Mouse (Mus musculus) MEL (cell line): ENCODE data around the gene Plin4. TPM values are rescaled to one million over a fixed set of nuclear protein-coding genes. Genes with fewer than 3 reads are reported as not detected.

Experiments used
- DNase-seq: peaks from one replicate; pipeline ENCODE4 v3.0.0; 2011; ENCODE audit warnings: low read depth, low spot score
- H3K27ac ChIP-seq: 2 replicates; pipeline ENCODE4 v1.5.1; 2012; ENCODE audit warnings: low read depth, mild to moderate bottlenecking, control low read depth, low read length, moderate library complexity; ENCODE audit not compliant: control insufficient read depth
- H3K27me3 ChIP-seq, 2 experiments: fragments of 150-350 bp in 1 of 2; sonication (generic) in 1 of 2; 2 replicates each; pipeline ENCODE4 v1.6.1; 2012; ENCODE audit warnings: low read length in 2 of 2, mild to moderate bottlenecking in 2 of 2, improper control_type of control experiment in 1 of 2, moderate library complexity in 1 of 2; ENCODE audit not compliant: insufficient read depth in 2 of 2, control insufficient read depth in 1 of 2
- H3K36me3 ChIP-seq, 2 experiments: 2 replicates each; pipeline ENCODE4 v1.6.1; 2012 to 2014; ENCODE audit warnings: low read length in 2 of 2, improper control_type of control experiment in 1 of 2, inconsistent platforms in 1 of 2, mild to moderate bottlenecking in 1 of 2; ENCODE audit not compliant: insufficient read depth in 2 of 2, control insufficient read depth in 1 of 2
- H3K4me1 ChIP-seq, 2 experiments: fragments of 150-350 bp in 1 of 2; sonication (generic) in 1 of 2; 2 replicates each; pipeline ENCODE4 v1.6.1; 2012; ENCODE audit warnings: low read length in 2 of 2, improper control_type of control experiment in 1 of 2, mild to moderate bottlenecking in 1 of 2; ENCODE audit not compliant: insufficient read depth in 2 of 2, control insufficient read depth in 1 of 2
- H3K4me3 ChIP-seq, 2 experiments: fragments of 150-350 bp in 1 of 2; sonication (generic) in 1 of 2; 2 replicates each; pipeline ENCODE4 v1.5.1; 2012; ENCODE audit warnings: low read depth in 2 of 2, low read length in 2 of 2, mild to moderate bottlenecking in 2 of 2, moderate library complexity in 2 of 2, control low read depth in 1 of 2, improper control_type of control experiment in 1 of 2; ENCODE audit not compliant: control insufficient read depth in 1 of 2, insufficient read depth in 1 of 2
- H3K79me2 ChIP-seq: 2 replicates; pipeline ENCODE4 v1.6.1; 2012; ENCODE audit warnings: mild to moderate bottlenecking, low read length, moderate library complexity; ENCODE audit not compliant: control insufficient read depth, poor library complexity, insufficient read depth
- H3K9ac ChIP-seq: 2 replicates; pipeline ENCODE4 v1.6.1; 2012; ENCODE audit warnings: low read depth, mild to moderate bottlenecking, control low read depth, low read length, moderate library complexity; ENCODE audit not compliant: control insufficient read depth, poor library complexity, severe bottlenecking
- H3K9me3 ChIP-seq: fragments of 150-350 bp; sonication (generic); replicated peaks from 2 replicates; pipeline ENCODE4 v1.6.1; 2012; ENCODE audit warnings: mild to moderate bottlenecking, low read length, improper control_type of control experiment, moderate library complexity; ENCODE audit not compliant: insufficient read depth
- CHD1 ChIP-seq: IDR thresholded peaks from 2 replicates; pipeline ENCODE4 v1.6.1; 2012; ENCODE audit warnings: low read depth, mild to moderate bottlenecking, inconsistent platforms, low read length, improper control_type of control experiment
- CHD2 ChIP-seq: IDR thresholded peaks from 2 replicates; pipeline ENCODE4 v1.6.1; 2011; ENCODE audit warnings: low read length, improper control_type of control experiment
- E2F4 ChIP-seq: IDR thresholded peaks from 2 replicates; pipeline ENCODE4 v1.6.1; 2011; ENCODE audit warnings: low read depth, low read length, improper control_type of control experiment, borderline replicate concordance
- ETS1 ChIP-seq: IDR thresholded peaks from 2 replicates; pipeline ENCODE4 v1.6.1; 2012; ENCODE audit warnings: low read depth, mild to moderate bottlenecking, inconsistent platforms, low read length, improper control_type of control experiment, moderate library complexity
- HCFC1 ChIP-seq: IDR thresholded peaks from 2 replicates; pipeline ENCODE4 v1.6.1; 2012; ENCODE audit warnings: low read depth, mild to moderate bottlenecking, inconsistent platforms, low read length, improper control_type of control experiment, moderate library complexity
- MAFK ChIP-seq: IDR thresholded peaks from 2 replicates; pipeline ENCODE4 v1.6.1; 2011; ENCODE audit warnings: low read depth, mild to moderate bottlenecking, low read length, improper control_type of control experiment, borderline replicate concordance
- MAZ ChIP-seq: IDR thresholded peaks from 2 replicates; pipeline ENCODE4 v1.6.1; 2012; ENCODE audit warnings: low read depth, mild to moderate bottlenecking, inconsistent platforms, low read length, improper control_type of control experiment
- MEF2A ChIP-seq: IDR thresholded peaks from 2 replicates; pipeline ENCODE4 v1.6.1; 2014; ENCODE audit warnings: low read depth, mild to moderate bottlenecking, inconsistent platforms, low read length, improper control_type of control experiment; ENCODE audit not compliant: poor library complexity, insufficient replicate concordance, severe bottlenecking; ENCODE audit errors: extremely low read depth
- MYC ChIP-seq: IDR thresholded peaks from 2 replicates; pipeline ENCODE4 v1.6.1; 2011; ENCODE audit warnings: low read depth, mild to moderate bottlenecking, low read length, improper control_type of control experiment, moderate library complexity
- NELFE ChIP-seq: IDR thresholded peaks from 2 replicates; pipeline ENCODE4 v1.6.1; 2011; ENCODE audit warnings: low read depth, low read length, improper control_type of control experiment
- POLR2AphosphoS5 ChIP-seq: IDR thresholded peaks from 2 replicates; pipeline ENCODE4 v1.6.1; 2012; ENCODE audit warnings: low read depth, borderline replicate concordance, mild to moderate bottlenecking, inconsistent platforms, low read length, moderate library complexity, mixed read lengths
- RAD21 ChIP-seq: IDR thresholded peaks from 2 replicates; pipeline ENCODE4 v1.6.1; 2011; ENCODE audit warnings: mild to moderate bottlenecking, low read depth, low read length, improper control_type of control experiment
- SIN3A ChIP-seq: IDR thresholded peaks from 2 replicates; pipeline ENCODE4 v1.6.1; 2012; ENCODE audit warnings: low read length, improper control_type of control experiment, inconsistent platforms
- TAL1 ChIP-seq: IDR thresholded peaks from 2 replicates; pipeline ENCODE4 v1.6.1; 2012; ENCODE audit warnings: mild to moderate bottlenecking, inconsistent platforms, low read length, moderate library complexity, mixed read lengths
- TCF12 ChIP-seq: IDR thresholded peaks from 2 replicates; pipeline ENCODE4 v1.6.1; 2014; ENCODE audit warnings: low read depth, mild to moderate bottlenecking, inconsistent platforms, low read length, improper control_type of control experiment, moderate library complexity
- ZC3H11A ChIP-seq: IDR thresholded peaks from 2 replicates; pipeline ENCODE4 v1.6.1; 2012; ENCODE audit warnings: low read depth, mild to moderate bottlenecking, inconsistent platforms, low read length, improper control_type of control experiment
- polyA plus RNA-seq, 2 experiments: library from polyadenylated mRNA; stranded (reverse) in 1 of 2; unstranded in 1 of 2; fragments of >175 nt in 1 of 2; fragments of >200 nt in 1 of 2; gene quantifications; 2 replicates each; pipeline versions ENCODE4 v1.2.1 to v1.2.4; 2012; ENCODE audit warnings: low replicate concordance in 2 of 2, low read depth in 1 of 2; ENCODE audit not compliant: insufficient read length in 2 of 2, insufficient read depth in 1 of 2, missing spikeins in 1 of 2
- total RNA-seq: library from RNA; depleted of rRNA; stranded (reverse); fragments of 300-350 nt; gene quantifications from 2 replicates; pipeline ENCODE4 v1.2.3, GENCODE M21; 2012

The Plin4 gene
- total and polyA plus RNA-seq, 3 experiments, result 0.07 to 0.08 TPM; not detected in 1

DNA sequence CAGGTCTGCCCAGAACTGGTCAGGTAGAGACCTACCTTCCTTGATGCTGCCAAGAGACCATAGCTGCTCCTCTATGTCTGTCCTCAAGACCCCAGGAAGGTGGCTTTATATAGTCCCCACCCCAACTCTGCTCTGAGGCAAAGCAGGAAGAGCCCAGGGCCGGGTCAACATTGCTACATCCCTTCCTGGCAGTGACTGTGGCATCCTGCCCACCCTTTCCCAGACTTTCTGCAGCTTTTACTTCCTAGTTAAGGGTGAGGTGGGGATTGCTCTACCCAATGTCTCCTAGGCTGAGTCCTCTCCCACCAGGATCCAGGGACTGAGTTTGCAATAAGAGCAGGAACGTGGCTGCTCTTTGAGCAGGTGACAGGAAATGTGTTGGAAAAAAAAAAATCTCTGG is 12.2 kb upstream of the Plin4 start, which contains the start of gene Lrg1:
Gene Lrg1, minus strand, starts transcription at position 176 of the 400 bp plus-strand sequence.
- Histone ChIP-seq H3K27me3 (no peaks in the 10 kb centered on the region), H3K27ac (no peak within 1 kb of the TSS), H3K79me2 (no peaks in the 10 kb centered on the region), H3K9ac (no peak within 1 kb of the TSS), H3K4me1 (no peaks in the 10 kb centered on the region), H3K36me3 (no peaks in the 10 kb centered on the region), H3K4me3 (no peak within 1 kb of the TSS), H3K9me3 (no peaks in the 10 kb centered on the region)
- TF ChIP-seq MYC, result no peak
- no peak for TF ChIP-seq MAFK
- TF ChIP-seq NELFE, result no peak
- no peak for TF ChIP-seq CHD1
- TF ChIP-seq CHD2, result no peak
- TF ChIP-seq TAL1, result no peak
- no peak for TF ChIP-seq TCF12
- no peak for TF ChIP-seq MAZ
- DNase-seq, result no peak

DNA sequence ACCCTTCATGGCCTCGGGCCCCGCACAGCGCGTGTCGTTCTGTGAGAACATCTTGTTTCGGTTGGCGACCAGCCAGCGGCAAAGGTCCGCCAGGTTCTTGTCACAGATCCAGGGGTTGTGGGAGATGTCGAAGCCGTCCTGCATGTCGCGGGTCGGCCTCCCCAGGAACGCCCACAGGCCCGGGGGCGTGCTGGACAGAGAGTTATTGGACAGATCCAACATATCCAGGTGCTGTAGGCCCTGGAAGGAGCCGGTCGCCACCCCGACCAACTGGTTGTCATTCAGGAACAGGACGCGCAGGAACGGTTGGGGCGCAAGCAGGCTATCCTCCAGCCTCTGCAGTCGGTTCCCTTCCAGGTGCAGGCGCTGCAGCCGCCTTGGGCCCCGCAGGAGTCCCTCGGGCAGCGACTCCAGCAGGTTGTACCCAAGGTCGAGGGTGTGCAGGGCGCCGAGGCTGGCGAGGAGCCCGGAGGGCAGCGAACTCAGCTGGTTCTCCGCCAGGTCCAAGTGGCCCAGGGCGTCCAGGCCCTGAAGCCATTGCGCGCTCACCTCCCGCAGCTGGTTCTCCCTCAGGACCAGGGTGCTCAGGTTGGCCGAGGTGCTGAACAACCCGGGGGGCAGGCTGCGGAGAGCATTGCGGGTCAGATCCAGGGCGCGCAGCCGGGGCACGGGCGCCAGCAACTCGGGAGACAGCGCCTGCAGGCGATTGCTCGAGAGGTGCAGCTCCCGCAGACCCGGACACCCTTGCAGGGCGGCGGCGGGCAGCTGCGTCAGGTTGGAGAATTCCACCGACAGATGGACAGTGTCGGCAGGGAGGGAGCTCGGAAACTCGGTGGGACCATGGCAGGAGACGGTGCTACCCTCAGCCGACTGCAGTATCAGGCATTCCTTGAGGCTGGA is 10.6 kb upstream of the Plin4 start:
- Histone ChIP-seq H3K4me3 (no peak overlapping the region), H3K27me3 (no peaks in the 10 kb centered on the region), H3K9me3 (no peaks in the 10 kb centered on the region), H3K79me2 (no peaks in the 10 kb centered on the region), H3K4me1 (no peaks in the 10 kb centered on the region)
- no peak for DNase-seq
- no peak for TF ChIP-seq HCFC1
- no peak for TF ChIP-seq RAD21
- no peak for TF ChIP-seq SIN3A
- TF ChIP-seq MEF2A, result no peak
- TF ChIP-seq ZC3H11A, result no peak
- TF ChIP-seq ETS1, result no peak
- TF ChIP-seq E2F4, result no peak
- TF ChIP-seq POLR2AphosphoS5, result no peak
- TF ChIP-seq, all 39 proteins: peak for 0
- no peak overlapping the region for H3K9ac ChIP-seq
- no peak overlapping the region for H3K27ac ChIP-seq
- H3K36me3 ChIP-seq, result no peaks in the 10 kb centered on the region
